Mouse (Mus musculus) hindbrain, embryonic 15.5 days (tissue): Measurements from ENCODE around the gene Gclm. TPM values are rescaled to one million over a fixed set of nuclear protein-coding genes. Genes with fewer than 3 reads are reported as not detected.

Experiments
- ATAC-seq: fragments of 200-750 bp; cut with Nextera tagmentation; 2 replicates; pipeline ENCODE4 v1.8.0; 2017; ENCODE audit warnings: low read depth, moderate number of reproducible peaks, moderate TSS enrichment; ENCODE audit not compliant: low FRiP score
- H3K27ac ChIP-seq: fragments of 300-500 bp; sonication (generic); replicated peaks from 2 replicates; pipeline ENCODE4 v1.5.1; 2015; ENCODE audit warnings: mild to moderate bottlenecking, inconsistent platforms
- H3K27me3 ChIP-seq: fragments of 300-500 bp; sonication (generic); 2 replicates; pipeline ENCODE4 v1.6.1; 2015; ENCODE audit warnings: control low read depth, inconsistent platforms
- H3K36me3 ChIP-seq: fragments of 300-500 bp; sonication (generic); 2 replicates; pipeline ENCODE4 v1.6.1; 2015; ENCODE audit warnings: control low read depth, inconsistent platforms
- H3K4me1 ChIP-seq: fragments of 300-500 bp; sonication (generic); replicated peaks from 2 replicates; pipeline ENCODE4 v1.6.1; 2015; ENCODE audit warnings: control low read depth, inconsistent platforms
- H3K4me2 ChIP-seq: fragments of 300-500 bp; sonication (generic); 2 replicates; pipeline ENCODE4 v1.6.1; 2015; ENCODE audit warnings: moderate library complexity, mild to moderate bottlenecking, inconsistent platforms
- H3K4me3 ChIP-seq: fragments of 300-500 bp; sonication (generic); 2 replicates; pipeline ENCODE4 v1.5.1; 2015; ENCODE audit warnings: mild to moderate bottlenecking, inconsistent platforms
- H3K9ac ChIP-seq: fragments of 300-500 bp; sonication (generic); 2 replicates; pipeline ENCODE4 v1.6.1; 2015; ENCODE audit warnings: inconsistent platforms
- H3K9me3 ChIP-seq: fragments of 300-500 bp; sonication (generic); 2 replicates; pipeline ENCODE4 v1.6.1; 2016; ENCODE audit warnings: control low read depth, inconsistent platforms
- WGBS: fragments of 180-500 bp; shearing (Covaris S2); methylation state at CpG from one replicate; pipeline ENCODE4 v1.1.7; 2015; 5-methylcytosine and 5-hydroxymethylcytosine counted together
- polyA plus RNA-seq: library from polyadenylated mRNA; unstranded; fragments of >200 nt; fragmentation: Nextera tagmentation; extraction: Ambion mirVana; gene quantifications from 2 replicates; pipeline ENCODE4 v1.2.1, GENCODE M21; 2015

The Gclm gene
- polyA plus RNA-seq, 1 experiment from 2014 or later = 59.6 TPM

DNA sequence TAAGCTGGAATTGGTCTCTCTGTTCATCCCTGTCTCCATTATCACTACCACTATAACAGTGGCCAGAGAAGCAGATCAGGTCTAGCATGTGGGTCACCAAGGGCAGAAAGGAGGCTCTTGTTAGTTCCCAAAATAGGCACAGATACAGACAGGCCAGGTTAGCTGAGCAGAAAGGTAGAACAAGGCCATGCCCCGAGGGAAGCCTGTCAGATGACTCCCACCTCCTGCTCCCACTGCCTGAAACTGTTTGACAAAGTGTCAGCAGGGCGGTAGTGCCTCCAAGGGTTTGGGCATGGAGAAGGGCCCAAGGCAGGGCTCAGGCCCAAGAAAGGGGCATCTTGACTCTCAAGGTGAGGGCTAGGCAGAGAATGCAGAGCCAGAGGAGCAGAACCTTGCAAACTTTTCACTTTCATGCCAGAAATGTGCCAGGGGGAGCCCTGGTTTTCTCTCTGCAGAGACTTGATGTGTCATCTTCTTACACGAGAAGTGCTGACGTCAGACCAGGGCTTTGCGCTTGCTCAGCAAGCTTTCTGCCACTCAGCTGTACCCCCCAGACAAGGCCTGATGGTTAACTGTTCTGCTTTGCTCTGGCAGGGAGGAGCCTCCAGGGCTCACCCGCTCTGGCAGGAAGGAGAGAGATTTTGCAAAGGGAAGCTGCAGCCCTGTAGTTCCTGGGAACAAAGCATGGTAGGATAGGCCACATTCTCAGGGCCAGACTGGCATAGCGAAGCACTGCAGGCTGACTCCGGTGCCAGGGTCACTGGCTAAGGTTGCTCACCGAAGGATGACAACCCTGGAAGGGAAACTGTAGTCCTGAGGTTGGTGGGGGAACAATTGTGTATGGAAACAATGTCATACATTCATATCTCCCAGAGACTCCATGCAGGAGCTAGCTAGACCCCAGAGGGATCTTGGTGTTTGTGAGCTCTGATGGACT is 55.9 kb downstream of the Gclm start:
- Histone ChIP-seq H3K27ac (0 out of 2 replicates have a peak overlapping the region, but pooled peaks have one; percentile 1), H3K27me3 (no peaks in the 10 kb centered on the region), H3K4me2 (no peak overlapping the region), H3K9me3 (no peaks in the 10 kb centered on the region), H3K36me3 (no peaks in the 10 kb centered on the region), H3K9ac (no peak overlapping the region), H3K4me3 (no peak overlapping the region), H3K4me1 (peaks cover 6% of the 10 kb centered on the region; the same call in 1 of the 2 replicates)
- peak; percentile 61; the same call in 1 of the 2 replicates for ATAC-seq
- 60% methylated on average over 9 of the region's 9 CpGs for WGBS

GRCm38 (mm10) chr3:122304560-122304959 is 59.2 kb downstream of the Gclm start:
- Histone ChIP-seq H3K9ac (no peak overlapping the region), H3K27ac (no peak overlapping the region), H3K9me3 (no peaks in the 10 kb centered on the region), H3K4me3 (no peak overlapping the region), H3K4me2 (no peak overlapping the region), H3K4me1 (peaks cover 6% of the 10 kb centered on the region; the same call in 1 of the 2 replicates), H3K27me3 (no peaks in the 10 kb centered on the region), H3K36me3 (no peaks in the 10 kb centered on the region)
- ATAC-seq = no peak
- WGBS = 85% methylated on average over 4 of the region's 4 CpGs

GRCm38 (mm10) chr3:122307894-122308671 is 62.7 kb downstream of the Gclm start:
- no peaks in the 10 kb centered on the region for H3K36me3 ChIP-seq
- no peak overlapping the region for H3K27ac ChIP-seq
- no peak for ATAC-seq
- H3K9me3 ChIP-seq = no peaks in the 10 kb centered on the region
- no peak overlapping the region for H3K9ac ChIP-seq
- no peaks in the 10 kb centered on the region for H3K4me1 ChIP-seq
- no peaks in the 10 kb centered on the region for H3K27me3 ChIP-seq
- H3K4me3 ChIP-seq = no peak overlapping the region
- no peak overlapping the region for H3K4me2 ChIP-seq
- WGBS = 68% methylated on average over 4 of the region's 4 CpGs

- Histone ChIP-seq H3K27me3 (no peaks in the 10 kb centered on the region), H3K9me3 (no peaks in the 10 kb centered on the region), H3K9ac (no peak overlapping the region), H3K4me1 (no peaks in the 10 kb centered on the region), H3K4me2 (no peak overlapping the region), H3K27ac (no peak overlapping the region), H3K36me3 (no peaks in the 10 kb centered on the region), H3K4me3 (no peak overlapping the region)
- no peak for ATAC-seq
- 37% methylated on average over 6 of the region's 6 CpGs for WGBS
These were observed 63.6 kb downstream of the Gclm start for GRCm38 (mm10) chr3:122308981-122309380.

- Histone ChIP-seq H3K4me2 (no peak overlapping the region), H3K4me3 (no peak overlapping the region), H3K27me3 (no peaks in the 10 kb centered on the region), H3K4me1 (peaks cover 5% of the 10 kb centered on the region), H3K9ac (no peak overlapping the region), H3K36me3 (no peaks in the 10 kb centered on the region), H3K9me3 (no peaks in the 10 kb centered on the region), H3K27ac (no peak overlapping the region)
- WGBS = 17% methylated on average over 2 of the region's 2 CpGs
- peak; percentile 47; the same call in 1 of the 2 replicates for ATAC-seq
These were observed 66.7 kb downstream of the Gclm start for GRCm38 (mm10) chr3:122312078-122312477.

GRCm38 (mm10) chr3:122312936-122313629 is 67.7 kb downstream of the Gclm start:
- H3K27ac ChIP-seq = no peak overlapping the region
- H3K36me3 ChIP-seq = no peaks in the 10 kb centered on the region
- no peaks in the 10 kb centered on the region for H3K27me3 ChIP-seq
- no peaks in the 10 kb centered on the region for H3K9me3 ChIP-seq
- WGBS = 84% methylated on average over 10 of the region's 10 CpGs
- H3K4me3 ChIP-seq = no peak overlapping the region
- no peak; the same call in 1 of the 2 replicates for ATAC-seq
- H3K9ac ChIP-seq = no peak overlapping the region
- no peak overlapping the region for H3K4me2 ChIP-seq
- peaks cover 5% of the 10 kb centered on the region for H3K4me1 ChIP-seq

GRCm38 (mm10) chr3:122313936-122314335 is 68.6 kb downstream of the Gclm start:
- H3K9ac ChIP-seq = no peak overlapping the region
- ATAC-seq = no peak
- no peaks in the 10 kb centered on the region for H3K9me3 ChIP-seq
- H3K36me3 ChIP-seq = no peaks in the 10 kb centered on the region
- no peak overlapping the region for H3K4me2 ChIP-seq
- peaks cover 5% of the 10 kb centered on the region for H3K4me1 ChIP-seq
- H3K4me3 ChIP-seq = no peak overlapping the region
- 56% methylated on average over 7 of the region's 7 CpGs for WGBS
- H3K27me3 ChIP-seq = no peaks in the 10 kb centered on the region
- no peak overlapping the region for H3K27ac ChIP-seq

- no peaks in the 10 kb centered on the region for H3K9me3 ChIP-seq
- H3K9ac ChIP-seq = no peak overlapping the region
- ATAC-seq = 0 out of 2 replicates have a peak, but pooled peaks have one; percentile 42
- no peaks in the 10 kb centered on the region for H3K27me3 ChIP-seq
- 15% methylated on average over 11 of the region's 11 CpGs for WGBS
- H3K36me3 ChIP-seq = no peaks in the 10 kb centered on the region
- peaks cover 5% of the 10 kb centered on the region for H3K4me1 ChIP-seq
- H3K4me3 ChIP-seq = no peak overlapping the region
- H3K4me2 ChIP-seq = peak overlapping the region; percentile 40
- H3K27ac ChIP-seq = no peak overlapping the region
These were observed 71.3 kb downstream of the Gclm start for GRCm38 (mm10) chr3:122316621-122317020.

DNA sequence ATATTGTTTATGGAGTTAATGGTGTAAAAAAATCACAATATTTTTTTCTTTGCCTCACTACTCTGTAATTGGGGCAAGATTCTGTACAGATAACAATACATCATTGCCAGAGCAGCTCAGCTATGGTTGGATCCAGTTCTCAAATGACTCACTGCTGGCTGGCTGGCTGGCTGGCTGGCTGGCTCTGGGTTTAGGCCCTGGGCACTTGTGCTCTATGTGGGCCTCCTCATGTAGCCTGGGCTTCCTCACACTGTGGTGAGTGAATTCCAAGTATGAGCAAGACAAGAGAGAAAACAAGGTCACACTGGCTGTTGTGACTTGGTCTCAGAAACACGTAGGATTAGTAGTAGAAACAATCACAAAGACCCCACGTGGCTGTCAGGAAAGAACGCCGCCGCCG is 72.0 kb downstream of the Gclm start:
- H3K27me3 ChIP-seq = no peaks in the 10 kb centered on the region
- H3K9ac ChIP-seq = no peak overlapping the region
- H3K4me1 ChIP-seq = peaks cover 5% of the 10 kb centered on the region
- H3K27ac ChIP-seq = no peak overlapping the region
- no peaks in the 10 kb centered on the region for H3K9me3 ChIP-seq
- ATAC-seq = no peak
- 86% methylated on average over 6 of the region's 6 CpGs for WGBS
- no peaks in the 10 kb centered on the region for H3K36me3 ChIP-seq
- H3K4me2 ChIP-seq = no peak overlapping the region
- no peak overlapping the region for H3K4me3 ChIP-seq
